Mouse (Mus musculus) mouse trophoblast stem cell (cell line): ENCODE results near the gene Vezt.

Experiments
- in situ Hi-C, 2 experiments: fragments of 300-500 bp; cut with MseI, MboI; formaldehyde crosslinking; loops; 2 replicates in 1 of 2; 3 replicates in 1 of 2; pipeline ENCODE4 v1.15.1; 2025

The Vezt gene

GRCm38 (mm10) chr10:94035658-94036374 lies at the start of gene Vezt, which contains the start of gene Fgd6:
Gene Vezt (minus strand): TSS chr10:94035817.
Gene Fgd6 (plus strand): TSS chr10:94036001.
- in situ Hi-C loops: no loop called here

GRCm38 (mm10) chr10:94082040-94082734 lies 46.6 kb upstream of the Vezt start:
- in situ Hi-C loops: no loop called here

GRCm38 (mm10) chr10:94080740-94081139 lies 45.1 kb upstream of the Vezt start:
- in situ Hi-C loops: no loop called here

DNA sequence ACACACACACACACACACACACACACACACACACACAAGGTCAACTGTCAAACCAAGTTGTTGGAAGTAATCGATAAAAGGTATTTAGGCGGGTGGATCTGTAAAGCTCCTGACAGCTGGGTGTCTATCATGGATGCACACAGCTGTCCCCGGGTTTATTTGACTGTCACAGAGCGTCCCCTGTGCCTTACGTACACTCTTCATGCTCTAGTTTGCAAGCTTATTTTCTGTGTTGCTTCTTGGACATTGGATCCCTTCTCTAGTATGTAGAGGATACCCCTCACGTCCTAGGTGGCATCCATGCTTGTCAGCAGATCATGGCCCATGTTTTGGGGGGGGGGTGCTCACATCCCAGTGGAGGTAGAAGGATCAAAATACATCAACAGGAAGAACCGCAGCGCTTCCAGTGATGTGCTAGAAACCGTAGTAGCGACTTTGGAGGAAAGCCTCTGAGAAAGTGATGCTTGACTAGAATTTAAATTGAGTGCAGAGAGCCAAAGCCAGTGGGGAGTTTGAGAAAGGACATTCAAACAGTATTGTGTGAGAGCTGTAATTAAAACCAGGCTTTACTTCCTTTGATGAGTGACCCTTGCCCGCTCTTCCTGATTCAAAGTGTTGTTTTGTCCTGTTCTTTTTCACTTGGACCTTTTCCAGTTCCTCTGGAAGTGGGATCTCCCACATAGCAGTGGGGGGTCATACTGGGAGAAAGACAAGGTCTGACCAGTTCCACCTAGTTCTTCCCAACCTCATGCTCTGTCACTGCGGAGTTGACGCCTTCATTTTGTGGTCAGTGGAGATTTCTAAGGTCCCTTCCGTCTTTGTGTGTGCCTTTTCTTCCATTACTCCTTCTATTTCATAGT lies 41.6 kb upstream of the Vezt start:
- in situ Hi-C loops: no loop called here

- in situ Hi-C loops: no loop called here
Measured at GRCm38 (mm10) chr10:94072916-94073465, 37.4 kb upstream of the Vezt start.

- in situ Hi-C loops: no loop called here
Measured at GRCm38 (mm10) chr10:94072261-94072915, 36.8 kb upstream of the Vezt start.

DNA sequence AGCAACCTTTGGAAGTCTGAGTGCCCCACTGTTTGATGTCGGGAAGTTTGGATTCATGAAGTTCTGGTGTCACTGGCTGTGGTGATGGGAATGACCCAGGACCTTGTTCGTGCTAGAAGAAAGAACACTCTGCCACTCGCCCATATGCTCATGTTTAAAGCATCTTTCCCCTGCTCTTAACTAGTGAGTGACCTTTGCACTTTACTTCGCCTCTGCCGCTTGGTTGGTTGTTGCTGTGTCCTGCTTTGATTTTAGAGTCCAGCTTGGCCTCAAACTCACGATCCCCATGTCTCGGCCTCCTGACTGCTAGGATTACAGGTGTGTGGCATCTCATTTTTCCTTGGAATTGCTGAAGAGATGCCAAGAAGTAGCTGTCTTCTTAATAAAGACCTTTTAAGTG lies 36.0 kb upstream of the Vezt start:
- in situ Hi-C loops: no loop called here

- in situ Hi-C loops: no loop called here
Measured at GRCm38 (mm10) chr10:94068701-94069100, 33.1 kb upstream of the Vezt start.

DNA sequence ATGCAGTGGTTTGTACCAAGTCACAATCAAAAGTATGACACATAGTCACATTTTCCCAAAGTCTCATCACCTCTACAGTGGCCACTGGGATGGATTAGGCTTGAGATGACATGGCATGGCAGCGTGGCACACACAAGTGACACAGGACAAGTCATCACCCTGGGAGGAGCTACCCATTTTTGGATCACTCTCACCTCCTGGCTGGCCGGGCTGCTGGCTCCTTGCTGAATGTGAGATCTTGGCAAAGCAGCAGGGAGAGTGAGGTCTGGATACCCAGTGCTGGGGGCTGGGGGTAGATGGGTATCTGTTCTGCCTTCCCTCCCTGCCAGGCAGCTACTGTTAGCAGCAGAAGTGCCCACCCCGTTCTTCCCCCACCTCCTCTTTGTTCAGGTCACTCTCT lies 31.3 kb upstream of the Vezt start:
- in situ Hi-C loops: no loop called here

GRCm38 (mm10) chr10:94062357-94062756 lies 26.7 kb upstream of the Vezt start:
- in situ Hi-C loops: no loop called here

GRCm38 (mm10) chr10:94060190-94060589 lies 24.6 kb upstream of the Vezt start:
- in situ Hi-C loops: no loop called here

GRCm38 (mm10) chr10:94059618-94060055 lies 24.0 kb upstream of the Vezt start:
- in situ Hi-C loops: no loop called here

- in situ Hi-C loops: no loop called here
Measured at GRCm38 (mm10) chr10:94056487-94056886, 20.9 kb upstream of the Vezt start.

- in situ Hi-C loops: no loop called here
Measured at GRCm38 (mm10) chr10:94050736-94051135, 15.1 kb upstream of the Vezt start.

GRCm38 (mm10) chr10:94049121-94049520 lies 13.5 kb upstream of the Vezt start:
- in situ Hi-C loops: no loop called here

DNA sequence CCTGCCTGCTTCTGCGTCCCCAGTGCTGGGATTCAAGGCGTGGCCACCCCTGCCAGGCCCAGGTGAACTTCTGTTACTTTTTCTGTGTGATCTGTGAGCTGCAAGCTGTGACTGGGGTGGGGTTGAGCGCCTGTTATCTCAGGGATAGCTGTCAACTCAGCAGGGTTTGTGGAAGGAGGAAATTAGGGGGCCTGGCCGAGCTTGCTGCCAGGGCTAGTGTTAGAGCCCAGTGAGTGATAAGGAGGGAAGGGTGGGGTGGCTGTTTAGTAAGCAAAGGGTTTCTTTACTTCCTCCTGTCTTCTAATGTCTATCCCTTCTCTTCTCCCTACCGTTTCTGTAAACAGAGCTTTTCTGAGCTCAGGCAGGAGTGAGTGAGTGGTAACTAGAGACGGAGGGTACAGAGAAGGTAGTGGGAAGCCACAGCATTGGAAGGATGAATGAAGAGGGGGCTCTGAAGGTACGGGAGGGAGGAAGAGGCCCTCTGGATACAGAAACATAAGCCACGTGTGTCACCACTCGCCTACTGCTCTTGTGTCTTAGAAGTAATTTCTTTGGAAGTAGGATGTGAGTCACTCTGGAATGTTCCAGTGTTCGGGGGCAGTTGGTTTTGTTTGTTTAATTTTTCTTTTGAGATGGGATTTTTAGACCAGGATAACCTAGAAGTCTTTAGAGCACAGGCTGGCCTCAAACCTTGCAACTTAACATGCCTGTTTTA lies 12.4 kb upstream of the Vezt start:
- in situ Hi-C loops: no loop called here

DNA sequence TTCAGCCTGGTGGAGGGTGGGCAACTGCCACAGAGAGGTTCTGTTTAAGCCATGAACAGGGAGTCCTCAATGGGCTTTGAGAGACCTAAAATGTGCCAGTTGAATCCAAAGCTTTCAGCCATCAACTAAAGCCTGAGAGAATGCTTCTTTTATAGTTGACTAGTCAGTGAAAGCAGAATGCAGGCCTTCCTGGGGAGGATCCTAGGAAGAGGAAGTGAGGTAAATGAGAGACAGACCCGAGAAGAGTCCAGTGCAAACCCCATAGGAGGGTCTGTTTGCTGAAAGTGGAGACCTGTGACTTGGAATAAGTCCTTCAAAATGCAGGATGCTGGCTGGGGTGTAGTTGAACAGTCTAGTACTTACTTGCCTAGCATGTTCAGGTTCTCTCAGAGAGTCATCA lies 11.4 kb upstream of the Vezt start:
- in situ Hi-C loops: no loop called here

GRCm38 (mm10) chr10:94045301-94045700 lies 9.7 kb upstream of the Vezt start:
- in situ Hi-C loops: no loop called here

DNA sequence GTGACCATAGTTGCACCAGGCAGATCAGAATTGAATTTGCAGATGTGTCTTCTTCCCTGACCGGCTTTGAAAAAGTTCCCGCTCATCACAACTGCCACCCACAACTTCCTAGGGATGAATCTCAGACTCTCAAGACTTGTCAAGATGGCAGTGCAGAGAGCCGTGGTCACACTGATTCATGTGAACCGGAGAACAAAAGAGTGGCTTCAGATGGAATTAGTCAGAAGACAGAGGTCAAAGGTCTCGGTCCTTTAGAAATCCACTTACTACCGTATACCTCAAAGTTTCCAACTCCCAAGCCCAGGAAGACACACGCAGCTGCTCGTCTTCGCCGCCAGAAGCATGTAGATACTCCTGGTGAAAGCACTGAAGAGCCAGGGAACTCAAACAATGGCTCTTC lies 8.3 kb upstream of the Vezt start:
- in situ Hi-C loops: loop anchor here in 1 of 2 experiments (5.0 kb wide), 1 partner anchor 73 kb away; no protein-coding TSS in a partner anchor

- in situ Hi-C loops: no loop called here
Measured at GRCm38 (mm10) chr10:94038366-94039260, 3.0 kb upstream of the Vezt start.
